Mouse (Mus musculus): ENCODE results near the gene Kif22. TPM values are rescaled to one million over a fixed set of nuclear protein-coding genes. Genes with fewer than 3 reads are reported as not detected.
A peak's percentile ranks its signal among the peaks of the same experiment; 100 is the strongest.

The Kif22 gene
- polyA plus RNA-seq, 1 experiment from 2014 or later = 145 TPM

GRCm38 (mm10) chr7:127012845-127013244 is 29.4 kb downstream of the Kif22 start:
- no peaks in the 10 kb centered on the region for H3K27me3 ChIP-seq (ENCODE audit: insufficient read depth, low read length)
- no peak overlapping the region for H3K27ac ChIP-seq (ENCODE audit: low read length)
- H3K9me3 ChIP-seq (ENCODE audit: low read length) = no peaks in the 10 kb centered on the region
- peaks cover 45% of the 10 kb centered on the region for H3K4me1 ChIP-seq (ENCODE audit: insufficient read depth, low read length)
- 95% methylated on average over 10 of the region's 10 CpGs for WGBS
- no peak for ATAC-seq (ENCODE audit: low FRiP score, low TSS enrichment)
- no peak overlapping the region for H3K4me3 ChIP-seq (ENCODE audit: low read length)
- H3K9ac ChIP-seq (replicated peaks; ENCODE audit: low read length) = no peak overlapping the region
- peaks cover 20% of the 10 kb centered on the region for H3K36me3 ChIP-seq (ENCODE audit: insufficient read depth, low read length)
- no peak overlapping the region for H3K4me2 ChIP-seq (replicated peaks; ENCODE audit: low read depth, low read length)

GRCm38 (mm10) chr7:127012374-127012773 is 29.9 kb downstream of the Kif22 start:
- H3K36me3 ChIP-seq (ENCODE audit: insufficient read depth, low read length) = peaks cover 20% of the 10 kb centered on the region
- WGBS = 76% methylated on average over 6 of the region's 6 CpGs
- no peaks in the 10 kb centered on the region for H3K27me3 ChIP-seq (ENCODE audit: insufficient read depth, low read length)
- H3K4me2 ChIP-seq (replicated peaks; ENCODE audit: low read depth, low read length) = no peak overlapping the region
- no peak overlapping the region for H3K4me3 ChIP-seq (ENCODE audit: low read length)
- H3K27ac ChIP-seq (ENCODE audit: low read length) = no peak overlapping the region
- no peak overlapping the region for H3K9ac ChIP-seq (replicated peaks; ENCODE audit: low read length)
- peaks cover 42% of the 10 kb centered on the region for H3K4me1 ChIP-seq (ENCODE audit: insufficient read depth, low read length)
- no peaks in the 10 kb centered on the region for H3K9me3 ChIP-seq (ENCODE audit: low read length)
- ATAC-seq (ENCODE audit: low FRiP score, low TSS enrichment) = no peak

- Histone ChIP-seq H3K36me3 (ENCODE audit: insufficient read depth, low read length) (peaks cover 20% of the 10 kb centered on the region), H3K4me3 (ENCODE audit: low read length) (no peak overlapping the region), H3K9ac (replicated peaks; ENCODE audit: low read length) (no peak overlapping the region), H3K9me3 (ENCODE audit: low read length) (no peaks in the 10 kb centered on the region), H3K4me2 (replicated peaks; ENCODE audit: low read depth, low read length) (no peak overlapping the region), H3K4me1 (ENCODE audit: insufficient read depth, low read length) (peaks cover 42% of the 10 kb centered on the region), H3K27ac (ENCODE audit: low read length) (no peak overlapping the region), H3K27me3 (ENCODE audit: insufficient read depth, low read length) (no peaks in the 10 kb centered on the region)
- no peak for ATAC-seq (ENCODE audit: low FRiP score, low TSS enrichment)
- 73% methylated on average over 2 of the region's 2 CpGs for WGBS
These were observed 30.6 kb downstream of the Kif22 start for GRCm38 (mm10) chr7:127011717-127012116.

GRCm38 (mm10) chr7:127011051-127011450 is 31.2 kb downstream of the Kif22 start:
- no peaks in the 10 kb centered on the region for H3K27me3 ChIP-seq (ENCODE audit: insufficient read depth, low read length)
- H3K9ac ChIP-seq (replicated peaks; ENCODE audit: low read length) = no peak overlapping the region
- WGBS = 90% methylated on average over 2 of the region's 2 CpGs
- H3K27ac ChIP-seq (ENCODE audit: low read length) = no peak overlapping the region
- no peak for ATAC-seq (ENCODE audit: low FRiP score, low TSS enrichment)
- H3K4me3 ChIP-seq (ENCODE audit: low read length) = no peak overlapping the region
- no peaks in the 10 kb centered on the region for H3K9me3 ChIP-seq (ENCODE audit: low read length)
- peaks cover 20% of the 10 kb centered on the region for H3K36me3 ChIP-seq (ENCODE audit: insufficient read depth, low read length)
- peaks cover 42% of the 10 kb centered on the region for H3K4me1 ChIP-seq (ENCODE audit: insufficient read depth, low read length)
- no peak overlapping the region for H3K4me2 ChIP-seq (replicated peaks; ENCODE audit: low read depth, low read length)

DNA sequence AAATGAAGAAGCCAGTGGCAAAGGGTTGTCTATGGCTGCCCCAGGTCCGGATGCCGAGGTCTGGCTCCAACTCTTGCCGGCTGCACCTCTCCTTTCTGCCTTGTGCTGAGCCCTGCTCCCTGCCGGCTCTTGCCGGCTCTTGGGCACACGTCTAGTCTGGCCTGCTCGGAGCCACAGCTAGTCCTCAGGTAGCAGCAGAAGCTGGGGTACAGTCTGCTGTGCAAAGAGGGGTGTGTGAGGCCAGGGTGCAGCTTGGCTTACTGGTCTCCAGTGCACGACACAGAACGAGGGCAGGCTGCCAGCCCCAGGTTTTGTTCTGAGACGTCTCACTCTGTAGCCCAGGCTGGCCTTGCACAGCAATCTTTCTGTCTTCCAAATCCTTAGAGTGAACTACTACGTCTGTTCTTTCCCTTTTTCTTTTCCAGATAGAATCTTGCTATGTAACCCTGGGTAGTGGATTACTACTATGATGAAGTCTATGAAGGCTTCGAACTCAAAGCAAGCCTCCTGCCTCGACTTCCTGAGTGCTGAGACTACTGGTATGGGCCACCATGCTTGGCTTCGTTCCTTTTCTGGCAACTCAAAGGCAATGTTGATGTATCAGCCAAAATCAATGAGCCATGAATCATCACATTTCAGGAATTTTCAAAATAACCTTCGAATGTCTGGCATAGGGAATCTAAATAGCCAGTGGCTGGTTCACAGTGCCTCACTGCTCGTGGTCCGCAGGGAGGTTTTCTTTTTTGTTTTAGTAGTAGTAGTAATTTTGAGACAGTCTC is 32.8 kb downstream of the Kif22 start:
- Histone ChIP-seq H3K36me3 (ENCODE audit: insufficient read depth, low read length) (peaks cover 13% of the 10 kb centered on the region), H3K4me2 (replicated peaks; ENCODE audit: low read depth, low read length) (no peak overlapping the region), H3K9ac (replicated peaks; ENCODE audit: low read length) (peak overlapping the region; percentile 33; the same call in 1 of the 2 replicates), H3K27ac (ENCODE audit: low read length) (peak overlapping the region; percentile 84), H3K4me3 (ENCODE audit: low read length) (no peak overlapping the region), H3K27me3 (ENCODE audit: insufficient read depth, low read length) (no peaks in the 10 kb centered on the region), H3K4me1 (ENCODE audit: insufficient read depth, low read length) (peaks cover 26% of the 10 kb centered on the region), H3K9me3 (ENCODE audit: low read length) (no peaks in the 10 kb centered on the region)
- no peak for ATAC-seq (ENCODE audit: low FRiP score, low TSS enrichment)
- WGBS = 67% methylated on average over 17 of the region's 17 CpGs

GRCm38 (mm10) chr7:127008239-127009019 is 33.8 kb downstream of the Kif22 start:
- H3K9ac ChIP-seq (replicated peaks; ENCODE audit: low read length) = peak overlapping the region; percentile 33
- H3K36me3 ChIP-seq (ENCODE audit: insufficient read depth, low read length) = peaks cover 10% of the 10 kb centered on the region
- WGBS = 42% methylated on average over 9 of the region's 9 CpGs
- H3K4me2 ChIP-seq (replicated peaks; ENCODE audit: low read depth, low read length) = no peak overlapping the region
- H3K4me1 ChIP-seq (ENCODE audit: insufficient read depth, low read length) = peaks cover 19% of the 10 kb centered on the region
- H3K4me3 ChIP-seq (ENCODE audit: low read length) = no peak overlapping the region
- H3K9me3 ChIP-seq (ENCODE audit: low read length) = no peaks in the 10 kb centered on the region
- peak; percentile 91 for ATAC-seq (ENCODE audit: low FRiP score, low TSS enrichment)
- no peaks in the 10 kb centered on the region for H3K27me3 ChIP-seq (ENCODE audit: insufficient read depth, low read length)
- H3K27ac ChIP-seq (ENCODE audit: low read length) = peak overlapping the region; percentile 84

- H3K9ac ChIP-seq (replicated peaks; ENCODE audit: low read length) = no peak overlapping the region
These were observed 34.8 kb downstream of the Kif22 start for GRCm38 (mm10) chr7:127007313-127008024.

GRCm38 (mm10) chr7:127004122-127004875 is 38.0 kb downstream of the Kif22 start:
- no peaks in the 10 kb centered on the region for H3K9me3 ChIP-seq (ENCODE audit: low read length)
- no peaks in the 10 kb centered on the region for H3K36me3 ChIP-seq (ENCODE audit: insufficient read depth, low read length)
- H3K27me3 ChIP-seq (ENCODE audit: insufficient read depth, low read length) = no peaks in the 10 kb centered on the region
- H3K27ac ChIP-seq (ENCODE audit: low read length) = no peak overlapping the region
- no peak for ATAC-seq (ENCODE audit: low FRiP score, low TSS enrichment)
- no peak overlapping the region for H3K9ac ChIP-seq (replicated peaks; ENCODE audit: low read length)
- H3K4me1 ChIP-seq (ENCODE audit: insufficient read depth, low read length) = peaks cover 12% of the 10 kb centered on the region
- no peak overlapping the region for H3K4me3 ChIP-seq (ENCODE audit: low read length)
- WGBS = 79% methylated on average over 4 of the region's 4 CpGs
- H3K4me2 ChIP-seq (replicated peaks; ENCODE audit: low read depth, low read length) = no peak overlapping the region

More at GRCm38 (mm10) chr7:127007313-127008024, 34.8 kb downstream of the Kif22 start:
- Histone ChIP-seq H3K9me3 (ENCODE audit: low read length) (no peaks in the 10 kb centered on the region), H3K27ac (ENCODE audit: low read length) (no peak overlapping the region), H3K4me1 (ENCODE audit: insufficient read depth, low read length) (peaks cover 16% of the 10 kb centered on the region), H3K4me3 (ENCODE audit: low read length) (no peak overlapping the region), H3K36me3 (ENCODE audit: insufficient read depth, low read length) (peaks cover 1% of the 10 kb centered on the region; the same call in 1 of the 2 replicates), H3K27me3 (ENCODE audit: insufficient read depth, low read length) (no peaks in the 10 kb centered on the region), H3K4me2 (replicated peaks; ENCODE audit: low read depth, low read length) (no peak overlapping the region)
- WGBS = 88% methylated on average over 6 of the region's 6 CpGs
- ATAC-seq (ENCODE audit: low FRiP score, low TSS enrichment) = no peak

DNA sequence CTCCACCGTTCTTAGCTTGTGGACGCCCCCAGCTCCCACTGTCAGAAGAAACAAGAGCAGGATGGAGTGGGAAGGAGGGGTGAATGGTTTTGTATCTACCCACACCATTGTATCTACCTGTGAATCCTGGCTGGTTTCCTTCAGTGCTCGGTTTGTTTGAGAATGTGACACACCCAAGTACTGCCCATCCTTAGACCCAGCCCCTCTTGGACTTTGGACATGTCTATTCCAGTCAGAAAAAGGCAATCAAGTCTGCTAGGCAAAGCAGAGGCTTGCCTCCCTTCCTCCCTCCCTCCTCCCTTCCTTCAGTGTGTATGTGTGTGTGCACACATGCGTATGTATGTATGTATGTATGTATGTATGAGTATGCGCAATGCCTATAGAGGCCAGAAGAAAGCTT is 38.7 kb downstream of the Kif22 start:
- no peak for ATAC-seq (ENCODE audit: low FRiP score, low TSS enrichment)
- Histone ChIP-seq H3K27ac (ENCODE audit: low read length) (no peak overlapping the region), H3K4me3 (ENCODE audit: low read length) (no peak overlapping the region), H3K9me3 (ENCODE audit: low read length) (no peaks in the 10 kb centered on the region), H3K36me3 (ENCODE audit: insufficient read depth, low read length) (no peaks in the 10 kb centered on the region), H3K9ac (replicated peaks; ENCODE audit: low read length) (no peak overlapping the region), H3K4me2 (replicated peaks; ENCODE audit: low read depth, low read length) (no peak overlapping the region), H3K4me1 (ENCODE audit: insufficient read depth, low read length) (peaks cover 5% of the 10 kb centered on the region), H3K27me3 (ENCODE audit: insufficient read depth, low read length) (no peaks in the 10 kb centered on the region)
- 85% methylated on average over 5 of the region's 5 CpGs for WGBS

All from kidney, embryonic 16.5 days (tissue).